Mouse (Mus musculus): ENCODE results near the gene D11Wsu47e.

Gene D11Wsu47e

DNA sequence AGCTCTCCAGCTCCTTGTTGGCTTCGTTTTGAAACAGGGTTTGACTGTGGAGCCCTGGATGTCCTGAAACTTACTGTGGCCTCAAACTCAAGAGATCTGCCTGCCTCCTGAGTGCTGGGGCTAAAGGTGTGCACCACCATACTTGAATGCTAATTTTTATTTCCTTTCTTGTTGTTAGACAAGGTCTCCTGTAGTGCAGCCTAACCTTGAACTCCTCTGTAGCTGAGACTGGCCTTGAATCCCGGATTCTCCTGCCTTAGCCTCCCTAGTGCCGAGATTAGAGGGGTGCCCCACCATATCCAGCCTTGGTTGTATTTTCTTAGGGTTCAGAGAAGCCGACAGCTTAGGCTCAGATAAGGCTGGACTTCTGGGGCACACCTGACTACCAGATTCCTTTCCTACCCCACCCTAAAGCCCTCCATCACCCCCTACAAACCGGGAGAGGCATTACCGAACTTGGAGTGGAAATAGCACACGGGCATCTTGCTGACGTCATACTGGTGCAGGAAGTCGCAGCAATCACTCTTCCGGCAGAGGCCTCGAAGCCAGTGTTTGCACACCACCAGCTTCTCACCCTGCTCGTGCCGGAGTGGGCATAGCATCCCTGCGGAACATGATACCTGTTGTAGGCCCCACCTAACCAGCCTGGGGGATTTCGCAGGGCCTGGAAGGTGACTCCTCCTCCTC, 21.9 kb downstream of the D11Wsu47e start:
- DNase-seq (ENCODE audit: low spot score), result no peak

GRCm38 (mm10) chr11:113708629-113709213, 24.5 kb downstream of the D11Wsu47e start:
- DNase-seq (ENCODE audit: low spot score), result no peak

DNA sequence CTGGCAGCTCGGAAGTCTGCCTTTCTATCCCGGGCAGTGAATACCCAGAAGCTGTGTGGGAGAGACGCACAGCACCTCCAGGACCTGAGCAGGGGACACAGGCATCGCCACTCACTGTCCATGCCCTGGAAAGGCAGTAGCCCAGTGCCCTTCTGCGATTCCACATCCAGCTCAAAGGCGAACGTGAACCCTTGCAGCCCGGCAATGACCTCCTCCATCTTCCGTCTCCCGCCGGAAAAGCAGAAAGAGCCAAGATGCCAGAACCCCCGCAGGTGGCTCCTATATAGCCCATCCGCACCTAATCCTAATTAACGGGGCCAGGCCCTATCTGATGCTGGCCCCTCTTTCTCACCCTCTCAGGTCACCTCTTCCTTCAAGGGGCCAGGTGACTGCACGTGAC, 25.1 kb downstream of the D11Wsu47e start:
- DNase-seq (ENCODE audit: low spot score), result no peak

GRCm38 (mm10) chr11:113709731-113710256, 25.6 kb downstream of the D11Wsu47e start, which contains the start of gene Cpsf4l:
Gene Cpsf4l, minus strand, starts transcription at chr11:113710017.
- no peak for DNase-seq (ENCODE audit: low spot score)

DNA sequence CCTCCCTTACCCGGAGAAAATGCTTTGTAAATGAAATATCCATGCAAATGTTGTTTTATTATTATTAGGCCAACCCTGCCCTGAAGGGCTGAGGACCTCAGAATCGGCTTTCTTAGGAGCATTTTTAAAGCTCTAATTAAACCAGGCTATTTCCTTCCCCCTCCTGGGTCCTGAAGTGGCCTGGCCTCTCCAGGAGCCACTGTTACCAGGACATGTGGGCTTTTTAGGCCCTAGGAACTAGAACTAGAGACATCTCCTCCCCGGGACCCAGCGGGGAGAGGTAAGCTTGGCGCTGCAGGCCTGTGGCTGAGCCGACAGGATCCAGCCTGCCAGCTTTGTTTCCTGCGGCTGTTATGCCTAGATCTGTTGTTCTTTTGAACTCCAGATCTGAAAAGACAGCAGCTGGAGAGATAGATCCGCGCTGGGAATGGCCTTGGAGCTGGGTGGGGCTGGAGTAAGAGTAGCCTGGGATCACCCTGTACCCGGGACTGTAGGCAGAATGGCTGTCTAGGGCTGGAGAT, 26.1 kb downstream of the D11Wsu47e start:
- no peak for DNase-seq (ENCODE audit: low spot score)

- no peak for DNase-seq (ENCODE audit: low spot score)
Measured at GRCm38 (mm10) chr11:113711061-113711460, 26.8 kb downstream of the D11Wsu47e start.

DNA sequence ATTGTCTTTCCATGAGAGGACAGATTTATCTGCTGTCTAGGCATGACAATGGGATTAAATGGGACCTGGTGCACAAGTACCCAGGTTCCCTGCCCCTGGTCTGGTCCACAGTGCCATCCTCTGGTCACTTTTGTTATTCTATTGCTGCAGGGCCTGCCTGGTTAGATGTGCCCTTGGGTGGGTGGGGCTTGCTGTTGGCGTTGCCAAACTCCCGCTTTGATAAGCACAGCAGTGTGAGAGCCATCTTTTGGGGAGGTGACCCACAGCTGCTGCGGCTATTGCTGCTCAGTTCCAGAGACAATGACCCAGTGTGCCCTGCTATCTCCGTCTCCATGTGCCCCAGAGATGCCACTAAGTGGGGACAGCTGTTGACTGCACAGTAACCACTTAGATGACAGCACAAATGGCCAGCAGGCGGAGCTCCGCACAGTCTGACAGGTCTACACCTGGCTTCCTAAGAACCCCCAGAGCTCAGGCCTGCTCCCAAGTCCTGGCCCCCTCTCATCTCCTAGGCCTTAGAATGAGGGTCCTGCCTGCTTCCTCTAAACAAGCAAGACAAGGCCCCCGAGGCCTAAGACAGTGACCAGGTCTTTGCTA, 31.0 kb downstream of the D11Wsu47e start:
- DNase-seq (ENCODE audit: low spot score), result no peak

- no peak for DNase-seq (ENCODE audit: low spot score)
Measured at GRCm38 (mm10) chr11:113716132-113716531, 31.9 kb downstream of the D11Wsu47e start.

DNA sequence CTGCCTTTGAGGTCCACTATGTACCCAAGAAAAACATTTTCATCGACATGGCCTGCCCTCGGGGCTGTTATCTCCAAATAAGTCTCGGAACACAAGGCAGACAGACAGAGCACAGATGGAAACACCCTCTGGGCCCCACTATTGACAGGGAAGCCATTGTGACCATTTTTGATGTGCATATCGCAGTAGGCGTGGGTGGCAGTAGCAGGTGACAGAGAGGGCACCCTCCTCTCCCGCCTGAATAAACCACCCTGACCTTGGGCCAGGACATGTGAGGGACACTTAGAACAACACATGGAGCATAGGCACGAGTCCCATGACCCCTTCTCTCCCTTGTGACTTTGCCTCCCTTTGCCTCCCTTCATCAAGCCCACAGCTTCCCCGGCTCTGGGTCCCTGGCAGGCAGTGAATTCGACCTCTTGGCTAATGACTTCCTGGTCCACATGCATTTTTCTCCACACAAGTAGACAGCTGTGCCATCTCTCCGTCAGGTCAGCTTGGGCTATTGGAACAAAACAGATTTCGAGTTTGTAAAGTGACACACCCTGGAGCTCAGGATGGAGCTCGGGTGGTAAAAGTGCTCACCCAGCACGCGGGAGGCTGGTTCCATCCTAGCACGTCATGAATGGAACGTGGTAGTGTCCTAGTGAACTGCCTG, 33.7 kb downstream of the D11Wsu47e start:
- no peak for DNase-seq (ENCODE audit: low spot score)

DNA sequence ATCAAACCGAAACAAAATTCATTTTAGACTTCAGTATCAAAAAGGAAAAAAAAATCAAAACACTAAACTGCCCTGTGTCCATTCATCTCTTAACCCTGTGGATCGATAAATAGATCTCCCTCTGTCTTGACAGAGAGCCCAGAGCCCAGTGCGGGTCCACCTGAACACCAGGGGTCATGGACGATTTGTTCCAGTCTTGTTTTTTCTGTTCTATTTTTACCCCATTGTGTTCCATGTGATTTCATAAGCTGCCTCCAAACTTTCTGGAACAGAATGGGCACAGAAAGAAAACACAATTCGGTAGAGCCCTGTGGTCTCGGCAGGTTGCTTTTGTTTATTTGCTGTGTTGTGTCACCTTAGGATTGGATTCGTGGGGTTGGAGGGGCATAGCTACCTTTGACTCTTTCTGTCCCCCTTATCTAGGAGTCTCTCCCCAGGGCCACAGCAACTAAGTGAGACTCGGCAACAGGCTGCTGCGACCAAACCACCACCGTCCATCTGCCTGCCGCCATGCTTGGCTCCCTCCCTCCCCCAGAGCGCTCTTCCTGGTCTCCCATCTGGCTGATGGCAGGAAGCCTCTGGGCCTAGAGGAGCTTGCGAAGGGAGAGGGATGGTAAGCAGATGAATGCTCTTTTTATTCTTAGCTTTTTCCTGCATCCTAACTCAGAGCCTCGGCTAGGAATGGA, 38.3 kb downstream of the D11Wsu47e start:
- DNase-seq (ENCODE audit: low spot score), result no peak

DNA sequence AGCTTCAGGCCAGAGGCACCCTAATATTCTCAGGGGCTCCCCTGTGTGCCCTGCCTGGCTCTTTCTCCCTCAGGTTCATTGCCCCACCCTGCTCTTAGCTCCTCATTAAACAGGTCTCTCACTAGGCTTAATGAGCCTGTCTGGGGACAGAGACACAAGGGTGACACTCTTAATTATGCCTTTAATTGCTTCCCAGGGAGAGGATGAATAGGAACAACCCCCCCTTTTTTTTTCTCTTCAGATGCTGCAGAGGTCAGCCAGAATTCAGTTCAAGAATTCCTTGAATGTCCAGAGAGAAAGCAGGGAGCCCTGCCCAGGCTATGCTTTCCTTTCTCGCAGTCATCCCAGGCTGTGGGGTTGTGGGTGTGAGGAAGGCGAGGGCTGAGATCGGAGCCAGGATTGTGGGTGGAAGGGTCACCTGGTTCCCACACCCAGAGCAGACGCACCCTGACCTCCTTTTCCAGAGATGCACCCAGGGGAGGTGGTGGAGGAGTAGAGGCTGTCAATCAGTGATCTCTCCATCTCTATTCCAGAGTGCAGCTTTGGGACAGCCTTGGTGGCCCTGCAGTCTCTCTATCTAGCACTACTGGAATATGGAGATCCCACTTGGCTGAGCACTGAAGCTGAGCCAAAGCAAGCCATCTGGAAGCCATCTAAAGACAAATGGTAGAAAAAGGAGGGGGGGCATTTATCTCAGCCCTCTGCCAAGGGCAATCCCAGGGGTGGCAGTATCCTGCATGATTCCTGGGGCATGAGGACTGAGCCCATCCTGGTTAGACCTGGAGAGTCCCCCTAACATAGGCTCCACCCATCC, 41.2 kb downstream of the D11Wsu47e start:
- DNase-seq (ENCODE audit: low spot score), result no peak

DNA sequence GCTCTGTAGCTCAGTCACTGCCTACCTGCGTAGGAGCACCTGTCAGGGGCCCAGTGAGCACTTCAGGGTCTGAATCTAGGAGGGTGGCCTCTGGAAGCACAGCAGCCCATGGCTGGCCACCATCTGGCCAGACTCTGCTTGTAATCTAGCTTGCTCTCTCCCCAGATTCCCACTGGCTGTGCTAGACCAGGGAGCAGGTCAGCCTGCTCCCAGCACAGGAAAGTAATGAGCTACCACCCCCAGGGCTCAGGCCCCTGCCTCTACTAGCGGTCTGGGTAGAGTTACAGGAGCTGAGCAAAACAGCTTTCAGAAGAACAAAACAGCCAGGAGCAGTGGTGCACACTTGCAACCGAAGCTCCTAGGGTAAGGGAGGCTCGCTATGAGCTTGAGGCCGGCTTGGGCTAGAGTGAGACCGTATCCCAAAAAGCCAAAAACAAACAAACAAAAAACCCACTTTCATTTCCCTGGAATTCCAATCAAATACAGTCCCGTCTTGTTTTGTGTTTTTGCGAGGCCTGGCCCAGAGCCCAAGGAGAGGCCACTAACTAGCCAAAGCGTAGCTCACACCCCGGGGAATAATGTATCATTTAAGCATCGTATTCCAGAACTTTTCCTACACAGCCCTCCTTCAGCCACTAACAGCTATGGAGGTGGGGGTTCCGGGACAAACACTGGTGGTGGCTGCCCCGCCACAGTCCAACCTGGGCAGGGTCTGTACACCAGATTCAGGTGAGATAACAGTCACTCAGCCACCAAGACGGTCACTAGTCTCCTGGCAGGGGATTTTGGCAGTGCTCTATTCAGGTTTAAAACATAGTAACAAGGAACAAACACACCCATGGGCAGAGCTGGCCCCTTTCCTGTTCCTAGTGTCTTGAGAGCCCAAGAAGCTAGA, 43.0 kb downstream of the D11Wsu47e start:
- DNase-seq (ENCODE audit: low spot score), result no peak

GRCm38 (mm10) chr11:113727992-113728391, 43.8 kb downstream of the D11Wsu47e start:
- DNase-seq (ENCODE audit: low spot score), result no peak

DNA sequence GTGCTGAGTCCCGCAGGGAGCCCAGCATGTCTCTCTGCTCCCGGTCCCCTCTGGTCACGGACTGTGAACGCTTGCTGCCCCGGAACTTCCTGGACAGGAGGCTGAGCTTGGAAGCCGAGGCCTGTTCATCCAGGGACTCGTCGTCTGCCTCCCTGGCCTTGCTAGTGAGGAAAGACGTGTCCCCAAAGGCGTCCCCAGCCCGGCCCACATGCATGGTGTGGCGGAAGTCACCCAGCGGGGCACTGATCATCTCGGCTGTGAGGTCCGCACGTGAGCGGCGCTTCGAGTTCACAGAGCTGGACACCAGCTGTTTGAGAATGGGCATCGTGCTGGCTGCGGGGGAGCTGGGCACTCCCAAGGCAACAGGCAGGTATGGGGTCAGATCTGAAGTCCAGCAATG, 45.0 kb downstream of the D11Wsu47e start:
- no peak for DNase-seq (ENCODE audit: low spot score)

DNA sequence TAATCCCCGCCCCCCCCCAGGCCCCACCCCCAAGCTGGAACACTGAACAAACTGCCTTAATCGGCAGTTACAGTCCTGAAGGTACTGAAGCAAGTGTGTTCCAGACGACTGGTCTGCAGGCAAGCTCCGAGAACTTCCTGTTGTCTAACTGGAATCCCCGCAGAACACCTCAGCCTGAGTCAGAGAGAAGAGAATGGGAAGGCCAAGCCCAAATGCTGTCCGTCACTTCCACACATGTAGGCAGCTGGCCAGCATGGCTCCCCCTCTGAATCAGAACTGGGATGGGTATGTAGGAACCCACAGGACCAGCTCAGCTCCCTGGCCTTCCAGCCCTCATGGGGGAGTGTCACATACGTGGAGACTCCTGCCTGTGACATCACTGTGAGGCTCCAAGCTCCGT, 45.7 kb downstream of the D11Wsu47e start:
- DNase-seq (ENCODE audit: low spot score), result no peak

- DNase-seq (ENCODE audit: low spot score), result no peak
Measured at GRCm38 (mm10) chr11:113730879-113731278, 46.7 kb downstream of the D11Wsu47e start.

DNA sequence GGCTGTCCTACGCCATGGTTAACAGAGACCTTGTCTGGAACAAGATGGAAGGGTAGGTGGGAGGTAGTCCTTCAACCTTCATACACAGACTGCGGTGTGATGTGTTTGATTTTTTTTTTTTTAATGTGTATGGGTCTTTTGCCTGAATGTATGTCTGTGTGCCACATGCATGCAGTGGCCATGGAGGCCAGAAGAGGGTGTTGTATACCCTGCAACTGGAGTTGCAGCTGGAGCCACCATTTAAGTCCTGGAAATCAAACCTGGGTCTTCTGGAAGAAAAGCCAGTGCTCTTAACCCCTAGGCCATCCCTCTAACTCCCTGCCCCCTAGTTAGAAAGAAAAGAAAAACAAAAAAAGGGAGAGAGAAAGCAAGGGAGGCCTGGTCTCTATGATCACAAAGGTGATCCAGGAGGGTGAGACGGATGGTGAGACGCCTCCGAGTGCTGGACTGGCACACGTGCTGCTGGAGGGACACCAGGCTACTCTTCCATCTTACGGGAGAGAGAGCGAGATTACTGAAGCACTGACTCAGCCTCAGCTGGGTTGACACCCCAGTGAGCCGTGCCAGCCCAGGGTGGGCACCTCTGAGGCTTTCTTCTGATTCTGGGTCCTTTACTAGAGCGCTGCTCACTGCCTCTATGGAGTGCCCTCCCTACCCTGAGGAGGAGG, 47.9 kb downstream of the D11Wsu47e start:
- DNase-seq (ENCODE audit: low spot score), result no peak

GRCm38 (mm10) chr11:113733631-113734364, 49.6 kb downstream of the D11Wsu47e start:
- no peak for DNase-seq (ENCODE audit: low spot score)

DNA sequence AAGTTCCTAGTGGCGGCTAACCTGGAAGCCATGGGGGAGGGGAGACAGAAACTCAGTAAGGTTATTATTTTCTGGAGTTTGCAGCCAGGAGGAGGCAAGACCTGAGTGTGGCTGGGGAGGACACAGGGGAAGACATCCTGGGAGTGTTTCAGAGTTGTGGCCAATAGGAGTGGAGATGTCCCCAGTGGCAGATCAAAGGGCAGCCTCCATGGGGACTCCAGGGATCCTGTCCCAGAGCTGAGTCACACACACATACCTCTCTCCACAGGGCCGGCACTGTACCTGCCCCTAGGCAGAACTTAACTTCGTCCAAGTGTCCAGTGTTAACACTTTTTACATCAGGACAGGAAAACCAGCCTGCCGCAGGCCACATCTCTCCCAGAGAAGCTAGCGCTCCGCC, 50.9 kb downstream of the D11Wsu47e start:
- DNase-seq (ENCODE audit: low spot score), result no peak
